Mouse (Mus musculus): ENCODE data around the gene Fgf3.

Gene Fgf3

DNA sequence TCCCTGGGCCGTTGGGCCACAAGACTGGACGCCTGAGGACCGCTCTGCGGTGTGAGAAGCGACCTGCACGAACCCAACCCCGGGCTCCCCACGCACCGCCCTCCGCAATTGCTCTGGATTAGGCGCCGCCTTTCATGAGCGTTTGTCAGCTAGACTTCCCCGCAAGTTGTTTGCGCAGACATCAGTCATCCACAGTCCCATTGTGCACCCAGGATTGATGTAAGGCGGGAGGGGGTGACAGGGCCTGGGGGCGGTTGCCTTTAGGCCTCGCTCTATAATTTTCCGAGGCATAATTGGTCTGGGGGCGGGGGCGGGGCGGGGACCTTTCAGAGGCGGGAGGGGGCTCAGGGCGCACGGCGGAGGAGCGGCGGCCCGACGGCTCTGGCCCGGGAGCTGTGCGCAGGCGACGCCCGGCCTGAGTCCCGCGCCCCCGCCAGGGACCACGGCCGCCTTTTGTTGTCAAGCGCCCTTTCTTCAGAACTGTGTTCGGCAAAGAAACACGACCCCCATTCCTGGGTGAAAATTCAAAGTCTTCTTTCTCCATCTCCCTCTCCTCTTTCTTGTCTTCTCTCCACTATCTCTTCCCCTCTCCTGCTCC is at the start of gene Fgf3:
Gene Fgf3, plus strand, starts transcription at position 193 of the 598 bp plus-strand sequence.
- DNase-seq: no peak

DNA sequence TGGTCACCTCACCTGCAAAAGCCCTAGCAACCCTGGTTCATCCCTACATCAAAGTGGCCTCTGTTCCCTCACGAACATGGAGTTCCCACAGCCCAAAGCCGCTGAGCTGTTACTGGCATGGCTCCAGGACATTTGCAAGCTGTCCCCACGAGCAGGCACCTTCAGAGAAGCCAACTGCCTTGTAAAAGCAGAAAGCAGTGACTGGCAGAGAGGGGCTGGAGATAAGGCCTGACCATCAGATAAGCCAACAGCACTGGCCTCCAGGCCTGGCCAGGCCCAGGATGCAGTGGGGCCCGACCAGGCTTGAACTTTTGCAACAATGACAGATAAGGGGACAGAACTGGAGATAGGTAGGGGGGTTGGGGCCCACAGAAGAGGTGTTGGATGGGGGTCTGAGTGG is 49.3 kb upstream of the Fgf3 start:
- no peak for DNase-seq

DNA sequence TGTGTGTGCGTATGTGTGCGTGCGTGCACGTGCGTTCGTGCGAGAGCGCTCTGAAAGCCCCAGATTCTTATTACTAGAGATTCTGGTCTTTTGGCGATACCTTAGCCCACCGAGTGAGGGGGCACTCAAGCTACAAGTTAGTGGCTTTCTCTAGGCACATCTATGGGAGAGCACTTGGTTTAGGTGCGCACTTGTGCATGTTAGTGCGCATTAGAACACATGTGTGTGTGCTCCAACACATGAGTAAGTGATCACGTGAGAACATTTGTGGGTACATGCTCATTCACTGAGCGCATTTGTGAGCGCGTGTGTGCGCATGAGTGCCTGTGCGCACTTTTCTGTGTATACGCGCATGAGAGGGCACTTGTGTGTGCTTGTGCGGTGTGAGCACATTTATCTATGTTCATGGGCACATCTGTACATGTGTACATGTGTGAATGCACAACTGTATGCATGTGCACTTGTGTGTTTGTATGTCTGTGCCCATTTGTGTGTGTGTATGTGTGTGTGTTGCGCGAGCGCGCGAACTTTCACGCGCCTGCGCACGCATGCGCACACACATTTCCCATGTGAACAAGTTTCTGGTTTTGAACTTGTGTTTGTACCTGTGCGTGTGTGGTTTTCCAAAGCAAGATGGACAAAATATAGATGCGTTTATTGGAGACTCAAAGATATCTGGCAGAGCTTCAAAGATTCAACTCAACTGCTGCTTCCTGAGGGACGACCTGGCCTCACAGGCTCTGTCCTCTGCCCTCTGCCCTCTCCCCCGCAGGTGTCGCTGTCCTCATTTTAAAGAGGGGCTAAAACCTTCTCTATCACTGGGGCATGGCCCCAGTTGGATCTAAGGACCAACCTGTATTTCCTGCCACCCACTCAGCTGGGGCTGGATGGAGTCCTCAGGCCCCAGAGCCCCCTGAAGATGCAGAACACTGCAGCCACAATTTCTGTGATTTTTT is 48.0 kb upstream of the Fgf3 start:
- peak; percentile 20 for DNase-seq

DNA sequence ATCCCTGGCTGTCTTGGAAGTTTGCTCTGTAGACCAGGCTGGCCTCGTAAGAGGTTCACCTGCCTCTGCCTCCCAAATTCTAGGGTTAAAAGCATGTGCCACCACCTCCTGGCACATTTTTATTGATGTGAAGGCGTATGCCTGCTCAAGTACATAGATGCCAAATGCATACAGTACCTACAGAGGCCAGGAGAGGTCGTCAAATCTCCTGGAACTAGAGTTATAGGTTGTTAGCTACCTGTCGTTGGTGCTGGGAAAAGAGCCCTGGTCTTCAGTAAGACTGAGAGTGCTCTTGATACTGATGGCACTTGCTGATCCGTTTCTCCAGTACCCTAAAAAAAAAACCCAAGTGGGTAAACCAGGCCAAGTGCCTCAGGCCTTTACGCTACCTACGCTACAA is 46.5 kb upstream of the Fgf3 start:
- DNase-seq: no peak

DNA sequence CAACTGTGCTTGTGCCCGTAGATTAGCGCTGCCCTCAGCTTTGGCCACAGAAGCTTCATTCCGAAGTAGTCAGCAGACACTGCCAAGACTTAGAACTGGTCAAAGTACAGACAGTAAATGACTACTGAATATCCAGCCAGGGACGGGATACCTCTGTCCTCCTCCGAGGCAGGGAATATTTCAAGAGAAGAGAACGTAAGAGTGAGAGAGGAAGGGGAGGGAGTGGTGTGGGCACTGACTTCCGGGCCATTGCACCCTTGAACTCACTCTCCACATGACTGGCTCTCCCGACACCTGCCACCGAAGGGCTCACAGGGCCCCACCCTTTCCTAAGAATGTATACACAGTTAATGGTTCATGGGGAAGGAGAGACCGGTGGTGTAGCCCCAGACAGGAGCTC is 44.6 kb upstream of the Fgf3 start:
- no peak for DNase-seq

DNA sequence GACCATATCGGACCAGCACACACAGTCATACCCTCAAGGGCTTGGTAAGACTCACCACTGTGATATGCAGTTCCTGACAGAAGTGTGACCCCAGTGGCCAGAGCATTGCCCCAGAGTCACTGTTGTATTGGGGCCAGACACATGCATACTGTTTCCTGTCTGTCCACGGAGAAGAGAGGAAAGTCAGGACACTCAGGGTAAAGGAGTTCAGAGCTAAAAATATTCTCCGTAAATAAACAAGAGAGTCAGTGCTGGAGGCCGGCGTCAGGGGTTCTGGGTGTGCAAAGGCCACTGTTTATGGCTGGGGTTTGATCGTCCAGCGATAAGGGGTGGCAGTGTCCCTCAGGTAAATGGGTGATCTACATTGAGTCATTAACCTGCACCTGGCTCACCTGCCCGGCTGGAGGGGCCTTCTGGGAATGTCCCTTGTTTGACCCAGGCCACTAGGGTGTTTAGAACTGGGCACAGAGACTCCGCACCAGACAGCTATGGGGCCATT is 41.9 kb upstream of the Fgf3 start:
- no peak for DNase-seq

DNA sequence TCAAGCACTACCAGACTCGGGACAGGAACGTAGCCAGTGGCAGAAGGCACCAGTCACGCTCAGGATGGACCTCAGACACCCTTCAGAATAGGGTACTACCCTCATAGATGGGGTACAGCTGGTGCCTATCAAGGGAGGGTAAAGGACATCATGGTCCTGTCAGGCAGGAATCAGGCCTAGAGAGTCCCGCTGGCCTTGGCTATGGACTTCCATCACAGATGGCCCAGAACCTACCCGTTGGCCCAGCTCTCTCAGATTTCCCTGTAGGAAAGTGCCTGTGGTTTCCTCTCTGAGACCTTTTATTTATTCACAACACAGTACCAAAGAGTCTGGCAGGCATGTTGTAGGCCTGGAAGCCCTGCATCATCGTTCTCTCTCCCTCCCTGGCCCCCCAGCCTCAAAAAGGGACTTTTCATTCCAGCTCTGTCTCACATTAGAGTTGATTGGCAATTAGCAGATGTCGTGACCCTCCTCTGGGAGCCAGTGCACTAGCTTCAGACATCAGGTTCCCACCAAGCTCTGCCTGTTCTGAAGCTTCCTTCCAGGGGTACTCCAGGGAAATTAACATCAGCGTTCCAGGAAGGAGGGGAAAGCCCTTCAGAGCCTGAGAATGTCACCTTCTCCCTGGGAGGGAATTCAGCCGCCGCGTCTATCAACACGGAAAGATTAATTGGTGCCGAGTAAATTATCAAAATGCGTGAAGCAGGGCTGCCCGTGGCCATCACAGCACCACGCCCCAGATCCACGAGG is 40.7 kb upstream of the Fgf3 start:
- no peak for DNase-seq

DNA sequence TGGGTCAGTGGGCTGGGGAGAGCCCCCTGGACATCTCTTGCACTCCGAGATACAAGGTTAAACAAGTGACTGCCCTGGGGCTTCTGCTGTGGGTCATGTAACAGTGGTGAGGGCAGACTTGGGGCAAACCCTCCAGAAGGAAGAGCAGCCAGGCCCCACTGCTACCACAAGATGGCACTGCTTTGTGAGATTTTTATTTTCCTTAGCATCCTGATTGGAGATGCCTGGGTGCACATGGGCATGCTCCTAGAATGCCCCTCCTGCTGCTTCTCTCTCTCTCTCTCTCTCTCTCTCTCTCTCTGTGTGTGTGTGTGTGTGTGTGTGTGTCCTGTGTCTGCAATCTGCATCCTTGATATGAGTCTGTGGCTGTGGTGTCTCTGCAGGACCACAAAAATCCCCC is 39.4 kb upstream of the Fgf3 start:
- DNase-seq: peak; percentile 25

DNA sequence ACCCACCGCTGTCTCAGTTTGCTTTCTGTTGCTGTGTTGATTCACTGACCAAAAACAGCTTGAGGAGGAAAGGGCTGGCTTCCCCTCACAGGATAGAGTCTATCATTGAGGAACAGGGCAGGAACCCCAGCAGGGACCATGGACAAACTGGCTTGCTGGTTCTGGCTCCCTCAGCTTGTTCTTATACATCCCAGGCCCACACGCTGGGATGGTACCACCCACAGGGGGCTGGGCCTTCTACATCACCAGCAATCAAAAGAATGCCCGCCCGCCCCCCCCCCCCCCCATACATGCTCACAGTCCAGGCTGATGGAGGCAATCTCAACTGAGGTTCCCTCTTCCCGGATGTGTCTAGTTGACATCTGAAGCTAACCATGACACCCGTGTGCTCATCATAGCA is 30.8 kb upstream of the Fgf3 start:
- DNase-seq: no peak

DNA sequence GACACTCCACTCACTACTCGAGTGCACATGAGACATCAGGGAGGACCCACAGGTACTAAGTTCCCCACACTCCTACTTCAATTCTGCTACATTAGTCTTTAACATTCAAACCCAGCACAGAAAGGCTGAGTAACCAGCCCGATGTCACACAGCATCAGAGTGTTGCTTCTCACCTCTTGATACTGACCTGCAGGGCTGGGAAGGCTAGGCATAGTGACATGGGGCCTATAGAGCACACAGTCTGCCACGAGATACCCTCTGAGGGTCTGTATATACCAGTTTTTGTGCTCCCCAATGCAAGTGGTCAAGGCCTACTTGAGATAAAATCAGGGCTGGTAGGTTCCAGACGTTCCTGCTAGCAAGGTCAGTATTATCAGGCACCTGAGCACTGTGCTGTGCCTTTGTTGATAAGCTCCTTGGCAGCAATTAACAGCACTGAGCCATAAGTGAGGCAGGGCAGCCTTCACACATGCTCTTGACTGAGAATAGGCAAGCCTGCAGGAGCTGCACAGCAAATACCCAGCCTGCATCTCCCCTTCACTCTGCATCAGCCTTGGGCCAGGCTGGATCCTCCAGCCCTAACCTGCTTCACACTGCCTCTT is 29.8 kb upstream of the Fgf3 start:
- no peak for DNase-seq

DNA sequence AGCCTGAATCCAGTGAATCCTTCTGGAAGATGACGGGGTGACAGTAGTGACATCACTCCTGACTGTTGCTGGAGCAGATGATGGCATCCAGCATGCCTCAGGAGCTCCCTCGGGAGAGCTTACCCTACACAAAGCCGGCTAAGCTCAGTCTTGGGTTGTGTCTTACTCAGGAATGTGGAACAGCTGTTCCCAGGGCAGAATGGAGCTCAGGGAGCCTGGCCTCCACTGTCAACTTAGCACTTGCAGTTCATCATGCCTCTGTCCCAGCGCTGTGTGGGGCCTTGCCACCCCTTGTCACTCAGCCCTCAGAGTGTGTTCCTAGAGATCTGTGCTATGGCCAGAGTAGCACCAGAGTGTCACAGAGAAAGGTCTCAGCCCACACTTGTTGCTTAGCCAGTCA is 26.4 kb upstream of the Fgf3 start:
- DNase-seq: no peak

DNA sequence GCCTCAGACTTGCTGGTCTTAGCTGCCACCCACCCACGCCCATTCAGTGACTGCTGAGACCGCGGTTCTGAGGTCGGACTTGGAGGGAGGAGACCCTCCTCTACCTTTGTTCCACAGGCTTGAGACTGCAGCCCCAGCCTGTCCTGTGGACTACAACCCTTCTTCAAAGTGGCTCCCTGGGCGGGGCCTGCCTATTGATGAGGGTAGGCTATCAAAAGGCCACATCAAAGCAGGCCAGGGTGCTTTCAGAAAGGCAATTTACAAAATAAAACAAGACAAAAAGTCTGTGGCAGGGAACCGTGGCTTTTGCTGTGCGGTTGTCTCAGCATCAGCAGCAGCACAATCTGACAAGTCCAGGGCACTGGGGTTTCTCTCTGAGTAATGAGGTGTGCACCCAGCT is 16.0 kb upstream of the Fgf3 start:
- no peak for DNase-seq

DNA sequence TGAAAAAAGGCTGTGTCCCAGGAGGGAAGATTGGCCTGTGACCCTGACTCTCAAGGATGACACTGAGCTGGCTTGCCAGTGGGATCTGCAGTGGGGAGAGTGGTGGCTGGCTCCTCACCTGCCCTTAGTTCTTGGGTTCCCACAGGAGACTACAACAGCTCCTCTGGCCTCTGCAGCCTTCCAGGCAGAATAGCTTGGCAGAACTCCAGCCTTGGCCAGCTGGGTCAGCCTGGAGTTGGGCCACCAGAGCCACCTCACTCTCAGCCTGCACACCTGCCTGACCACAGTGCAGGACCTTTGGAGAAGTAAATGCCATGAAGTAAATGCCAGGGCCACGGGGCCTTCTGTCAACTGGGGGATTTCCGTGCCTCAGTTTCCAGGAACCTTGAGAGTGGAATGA is 13.9 kb upstream of the Fgf3 start:
- no peak for DNase-seq

DNA sequence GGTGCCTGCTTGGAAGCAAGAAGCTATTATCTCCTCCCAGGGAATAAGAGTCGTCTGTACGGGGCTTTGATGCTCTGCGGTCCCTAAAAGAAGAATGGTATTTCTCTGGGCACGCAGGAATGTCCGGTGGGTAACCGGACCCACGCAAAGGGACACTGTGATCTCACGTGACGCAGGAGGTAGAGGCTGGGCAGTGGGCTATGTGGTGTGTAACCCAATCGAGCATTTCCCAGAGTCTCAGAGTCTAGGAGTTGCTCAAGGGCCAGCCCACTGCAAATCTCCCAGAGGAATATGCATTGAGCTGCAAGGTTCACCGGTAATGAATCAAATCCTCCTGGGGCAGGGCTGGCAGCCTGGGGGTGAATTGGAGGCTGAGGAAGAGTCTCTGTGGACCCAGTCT is 9.5 kb upstream of the Fgf3 start:
- DNase-seq: no peak

DNA sequence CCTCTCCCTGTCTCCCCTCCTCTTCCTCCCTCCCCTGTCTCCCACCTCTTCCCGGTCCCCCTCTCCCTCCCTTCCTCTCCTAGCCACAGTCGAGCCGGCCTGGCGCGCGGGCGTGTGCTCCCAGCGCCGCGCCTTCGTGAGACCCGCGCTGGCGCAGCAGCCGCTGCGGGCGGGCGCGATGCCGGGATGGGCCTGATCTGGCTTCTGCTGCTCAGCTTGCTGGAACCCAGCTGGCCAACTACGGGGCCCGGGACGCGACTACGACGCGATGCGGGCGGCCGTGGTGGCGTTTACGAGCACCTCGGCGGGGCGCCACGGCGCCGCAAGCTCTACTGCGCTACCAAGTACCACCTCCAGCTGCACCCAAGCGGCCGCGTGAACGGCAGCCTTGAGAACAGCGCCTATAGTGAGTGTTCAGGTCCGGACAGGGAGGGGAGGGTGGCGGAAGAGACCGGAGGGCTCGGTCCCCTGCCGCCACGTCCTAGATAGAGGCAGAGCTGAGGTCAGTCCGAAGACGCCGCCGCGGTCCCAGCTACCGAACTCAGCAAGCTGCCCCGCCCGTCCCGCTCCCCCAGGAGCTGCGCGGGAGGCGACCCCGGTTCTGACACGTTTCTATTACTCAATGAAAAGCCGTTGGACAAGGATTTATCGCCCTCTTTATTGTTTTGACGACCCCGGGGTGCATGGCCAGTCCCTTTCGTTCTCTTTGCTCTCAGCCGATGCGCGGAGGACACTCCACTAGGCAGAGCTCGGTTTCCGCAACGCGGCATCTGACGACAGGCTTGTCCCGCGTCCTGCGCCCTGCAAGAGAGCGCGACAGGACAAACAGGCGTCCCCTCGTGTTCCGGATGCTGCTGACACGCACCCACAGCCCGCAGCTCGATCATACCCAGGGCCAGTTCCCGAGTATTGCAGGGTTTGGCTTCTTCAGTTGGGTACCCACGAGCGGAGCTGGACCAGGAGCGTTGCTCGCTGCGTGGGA is 930 bp downstream of the Fgf3 start:
- DNase-seq: peak; percentile 30

DNA sequence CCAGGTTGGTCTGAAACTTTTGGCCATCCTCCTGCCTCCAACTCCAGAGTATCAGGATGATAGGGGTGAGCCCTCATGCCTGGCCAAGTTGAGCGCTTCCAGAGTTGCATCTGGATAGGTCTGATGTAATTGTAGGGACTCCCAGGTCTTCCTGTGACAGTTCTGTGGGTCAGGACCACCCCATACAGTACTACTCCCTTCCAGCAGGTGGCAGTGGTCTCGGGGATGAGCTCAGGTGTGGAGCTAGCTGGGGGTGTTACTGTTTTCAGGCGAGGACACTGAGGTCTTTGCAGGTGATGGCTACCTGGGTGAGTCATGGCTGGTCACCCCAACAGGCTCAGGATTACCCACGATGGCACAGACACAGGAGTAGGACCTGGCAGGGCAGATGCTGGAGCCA is 8.3 kb downstream of the Fgf3 start:
- no peak for DNase-seq

DNA sequence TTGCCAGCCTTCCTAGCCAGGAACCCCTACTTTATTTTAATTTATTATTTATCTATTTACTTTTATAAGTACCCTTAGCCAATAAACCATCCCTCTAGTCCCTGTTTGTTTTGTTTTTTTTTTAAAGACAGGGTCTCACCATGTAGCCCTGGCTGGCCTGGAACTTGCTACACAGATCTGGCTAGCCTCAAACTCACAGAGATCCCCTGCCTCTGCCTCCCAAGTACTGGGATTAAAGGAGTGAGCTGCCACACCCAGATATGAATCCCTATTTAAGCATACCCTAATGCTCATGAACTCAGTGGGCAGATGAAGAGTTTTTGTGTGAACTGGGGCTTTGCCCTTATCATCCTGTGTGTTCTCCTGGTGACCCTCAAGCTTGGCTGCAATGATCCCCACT is 9.2 kb downstream of the Fgf3 start, which contains the start of gene Fgf4:
Gene Fgf4, plus strand, starts transcription at position 301 of the 400 bp plus-strand sequence.
- no peak for DNase-seq

DNA sequence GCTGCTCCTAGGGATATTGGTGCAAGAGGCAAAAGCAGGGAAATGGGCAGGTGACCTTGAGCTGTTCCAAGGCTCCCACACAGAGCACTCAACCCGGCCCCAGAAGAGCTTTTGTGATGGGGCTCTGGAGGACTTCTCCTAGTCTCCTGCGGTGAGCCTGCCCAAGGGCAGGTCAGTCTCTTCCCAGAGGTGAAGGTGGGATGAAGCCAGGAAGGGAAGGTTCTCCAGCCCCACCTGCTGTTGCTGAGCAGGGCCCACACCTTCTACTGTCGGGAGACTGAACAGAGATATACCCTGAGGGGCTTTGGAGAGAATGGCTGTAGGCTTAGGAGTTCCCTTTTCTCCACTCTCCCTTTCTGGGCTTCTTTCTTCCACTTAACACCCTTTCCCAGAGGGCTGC is 13.4 kb downstream of the Fgf3 start:
- DNase-seq: no peak

DNA sequence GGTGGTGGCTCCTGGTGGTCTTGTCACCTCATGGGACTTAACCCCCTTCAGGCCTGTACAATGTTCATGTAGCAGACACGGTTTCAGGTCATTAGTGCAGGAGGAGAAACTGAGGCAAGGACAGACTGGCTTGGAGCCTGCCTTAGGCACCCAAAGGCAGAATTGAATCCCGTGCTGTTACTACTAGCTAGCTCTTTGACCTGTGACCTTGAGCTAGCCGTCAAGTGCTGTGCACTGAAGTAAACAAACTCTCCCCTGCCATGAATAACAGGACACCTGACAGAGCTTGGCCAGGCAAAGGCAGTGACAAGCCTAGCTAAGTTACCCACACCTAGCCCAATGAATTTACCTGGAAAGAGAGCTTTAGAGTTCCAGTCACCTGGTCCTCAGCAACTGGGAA is 17.1 kb downstream of the Fgf3 start:
- no peak for DNase-seq

DNA sequence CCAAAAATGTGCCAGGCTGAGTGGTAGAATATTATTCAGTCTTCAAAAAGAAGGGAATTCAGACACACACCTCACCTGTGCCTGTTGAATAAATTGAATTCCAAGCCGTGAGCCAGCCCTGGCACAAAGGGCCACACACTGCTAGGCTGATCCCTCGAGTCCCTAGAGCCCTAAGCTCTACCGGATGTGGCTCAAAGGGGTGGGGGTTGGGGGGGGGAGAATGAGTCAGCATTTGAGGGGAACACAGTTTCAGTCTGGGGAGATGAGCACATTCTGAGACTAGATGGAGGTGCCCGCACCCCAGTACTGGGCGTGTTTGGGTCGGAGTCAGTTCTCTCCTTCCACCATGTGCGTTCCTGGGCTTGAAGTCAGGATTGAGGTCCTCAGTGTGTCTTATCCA is 19.3 kb downstream of the Fgf3 start:
- DNase-seq: no peak

DNA sequence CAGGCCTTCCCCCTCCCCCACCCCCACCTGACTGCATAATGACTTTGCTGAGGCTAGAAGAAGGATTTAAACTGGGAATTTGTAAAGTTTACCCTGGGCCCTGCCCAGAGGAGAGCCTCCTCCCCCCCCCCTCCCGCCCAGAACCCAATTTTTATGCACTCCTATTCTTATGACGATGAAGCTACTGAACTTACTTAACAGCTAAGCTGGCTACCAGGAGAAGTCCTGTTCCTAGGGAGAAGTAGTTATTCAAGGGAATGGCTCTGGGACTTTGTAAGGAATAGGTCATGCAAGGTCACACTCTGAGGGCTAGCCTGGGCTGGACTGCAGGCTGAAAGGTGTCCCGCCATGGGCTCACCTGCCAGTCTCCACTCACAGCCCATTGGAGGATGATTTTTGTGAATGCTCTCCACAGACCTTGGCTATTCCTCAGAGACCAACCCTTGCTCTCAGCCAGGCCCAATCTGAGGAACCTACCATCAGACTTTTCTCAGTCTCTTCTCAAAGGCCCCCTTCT is 20.0 kb downstream of the Fgf3 start:
- no peak for DNase-seq

DNA sequence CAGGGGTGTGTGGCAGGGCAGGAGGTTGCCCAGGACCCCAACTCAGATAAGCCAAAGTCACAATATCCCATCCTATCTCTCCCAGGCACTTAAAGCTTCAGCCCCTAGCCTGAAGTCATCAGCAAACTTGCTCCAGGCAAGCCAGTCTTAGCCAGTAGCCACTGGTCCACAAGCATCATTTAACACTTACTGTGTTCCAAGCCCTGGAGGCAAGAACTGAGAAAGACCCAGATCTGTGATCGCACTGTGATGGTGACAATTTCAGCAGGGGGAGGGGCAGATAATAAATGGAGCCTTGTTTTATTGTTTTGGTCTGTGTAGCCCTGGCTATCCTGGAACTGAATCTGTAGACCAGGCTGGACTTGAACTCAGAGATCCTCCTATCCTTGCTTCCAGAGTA is 20.8 kb downstream of the Fgf3 start:
- no peak for DNase-seq

Data from right cerebral cortex, postnatal 4 days (tissue).